Mouse (Mus musculus) limb, embryonic 14.5 days (tissue): ENCODE results near the gene Rnf123. TPM values are rescaled to one million over a fixed set of nuclear protein-coding genes. Genes with fewer than 3 reads are reported as not detected.

Source experiments
- ATAC-seq: fragments of 200-750 bp; cut with Nextera tagmentation; 2 replicates; pipeline ENCODE4 v1.8.0; 2017; ENCODE audit warnings: low read depth, moderate number of reproducible peaks, moderate TSS enrichment; ENCODE audit not compliant: low FRiP score
- DNase-seq: peaks from one replicate; pipeline ENCODE4 v3.0.0-alpha.2; 2015; ENCODE audit warnings: low spot score
- H3K27ac ChIP-seq: fragments of 300-500 bp; sonication (generic); replicated peaks from 2 replicates; pipeline ENCODE4 v1.5.1; 2014; ENCODE audit warnings: low read depth, mild to moderate bottlenecking, low read length, moderate library complexity, mixed read lengths
- H3K27me3 ChIP-seq: fragments of 300-500 bp; sonication (generic); 2 replicates; pipeline ENCODE4 v1.6.1; 2014; ENCODE audit warnings: low read length, mixed read lengths; ENCODE audit not compliant: control insufficient read depth, insufficient read depth
- H3K36me3 ChIP-seq: fragments of 300-500 bp; sonication (generic); 2 replicates; pipeline ENCODE4 v1.6.1; 2014; ENCODE audit warnings: mild to moderate bottlenecking, low read length, moderate library complexity, mixed read lengths; ENCODE audit not compliant: control insufficient read depth, insufficient read depth
- H3K4me1 ChIP-seq: fragments of 300-500 bp; sonication (generic); 2 replicates; pipeline ENCODE4 v1.6.1; 2014; ENCODE audit warnings: antibody characterized with exemption, low read length, mixed read lengths; ENCODE audit not compliant: control insufficient read depth, insufficient read depth
- H3K4me2 ChIP-seq: fragments of 300-500 bp; sonication (generic); replicated peaks from 2 replicates; pipeline ENCODE4 v1.6.1; 2014; ENCODE audit warnings: low read depth, mild to moderate bottlenecking, low read length, moderate library complexity; ENCODE audit not compliant: severe bottlenecking
- H3K4me3 ChIP-seq: fragments of 300-500 bp; sonication (generic); replicated peaks from 2 replicates; pipeline ENCODE4 v1.5.1; 2014; ENCODE audit warnings: low read length
- H3K9ac ChIP-seq: fragments of 300-500 bp; sonication (generic); 2 replicates; pipeline ENCODE4 v1.6.1; 2014; ENCODE audit warnings: mild to moderate bottlenecking, low read depth, low read length, moderate library complexity; ENCODE audit not compliant: severe bottlenecking
- H3K9me3 ChIP-seq: fragments of 300-500 bp; sonication (generic); 2 replicates; pipeline ENCODE4 v1.6.1; 2016; ENCODE audit warnings: low read length; ENCODE audit not compliant: control insufficient read depth
- POLR2A ChIP-seq: fragments of 200-500 bp; IDR thresholded peaks from 2 replicates; pipeline ENCODE4 v1.8.0; 2012; ENCODE audit warnings: inconsistent platforms, mild to moderate bottlenecking, moderate library complexity, borderline replicate concordance; ENCODE audit not compliant: insufficient read depth, insufficient read length; ENCODE audit errors: extremely low read depth
- WGBS: fragments of 180-500 bp; shearing (Covaris S2); extraction: QIAGEN DNeasy Blood & Tissue Kit; methylation state at CpG from one replicate; pipeline ENCODE4 v1.1.7; 2014; 5-methylcytosine and 5-hydroxymethylcytosine counted together
- polyA plus RNA-seq, 2 experiments: library from polyadenylated mRNA; depleted of rRNA in 1 of 2; stranded (reverse) in 1 of 2; unstranded in 1 of 2; fragments of >200 nt; fragmentation: Nextera tagmentation in 1 of 2; extraction: Ambion mirVana in 1 of 2; gene quantifications; 2 replicates each; pipeline versions ENCODE4 v1.2.1 to v1.2.3; 2012 to 2014

The Rnf123 gene
- polyA plus RNA-seq, 2 experiments = 32.4 to 67.9 TPM

GRCm38 (mm10) chr9:108111101-108111592, 28.0 kb upstream of the Rnf123 start:
- DNase-seq (peak; percentile 29), ATAC-seq (peak; percentile 8; the same call in 1 of the 2 replicates)
- 7% methylated on average over 22 of the region's 22 CpGs for WGBS
- no peaks in the 10 kb centered on the region for H3K9me3 ChIP-seq
- H3K27me3 ChIP-seq = no peaks in the 10 kb centered on the region
- peak overlapping the region; percentile 61 for H3K9ac ChIP-seq
- H3K4me3 ChIP-seq = peak overlapping the region; percentile 26
- H3K27ac ChIP-seq = no peak overlapping the region
- peak overlapping the region; percentile 52 for H3K4me2 ChIP-seq
- no peak for TF ChIP-seq POLR2A
- peaks cover 9% of the 10 kb centered on the region for H3K4me1 ChIP-seq
- no peaks in the 10 kb centered on the region for H3K36me3 ChIP-seq

DNA sequence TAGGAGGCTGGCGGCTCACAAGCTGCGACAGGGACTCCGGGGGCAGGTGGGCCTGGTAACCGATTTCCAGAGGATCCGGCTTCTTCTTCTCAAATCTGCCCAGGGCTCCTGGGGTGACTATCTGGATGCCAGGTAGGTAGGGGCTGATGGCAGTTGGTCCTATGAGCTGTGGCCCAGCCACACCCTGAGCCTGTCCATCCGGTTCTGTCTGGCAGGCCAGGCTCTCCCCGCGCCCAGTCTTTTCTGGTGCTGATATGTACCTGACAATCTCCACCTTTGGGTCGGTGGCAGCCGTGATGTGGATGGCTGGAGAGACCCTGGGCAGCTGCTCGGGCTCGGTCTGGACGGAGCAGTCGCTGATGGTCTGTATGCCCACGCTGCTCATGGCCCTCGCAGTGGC, 27.0 kb upstream of the Rnf123 start:
- Histone ChIP-seq H3K36me3 (no peaks in the 10 kb centered on the region), H3K27me3 (no peaks in the 10 kb centered on the region), H3K9ac (no peak overlapping the region), H3K9me3 (no peaks in the 10 kb centered on the region), H3K4me2 (no peak overlapping the region; the same call in 1 of the 2 replicates), H3K27ac (no peak overlapping the region), H3K4me1 (peaks cover 13% of the 10 kb centered on the region), H3K4me3 (no peak overlapping the region)
- no peak for DNase-seq
- no peak for TF ChIP-seq POLR2A
- no peak for ATAC-seq
- 84% methylated on average over 16 of the region's 16 CpGs for WGBS

DNA sequence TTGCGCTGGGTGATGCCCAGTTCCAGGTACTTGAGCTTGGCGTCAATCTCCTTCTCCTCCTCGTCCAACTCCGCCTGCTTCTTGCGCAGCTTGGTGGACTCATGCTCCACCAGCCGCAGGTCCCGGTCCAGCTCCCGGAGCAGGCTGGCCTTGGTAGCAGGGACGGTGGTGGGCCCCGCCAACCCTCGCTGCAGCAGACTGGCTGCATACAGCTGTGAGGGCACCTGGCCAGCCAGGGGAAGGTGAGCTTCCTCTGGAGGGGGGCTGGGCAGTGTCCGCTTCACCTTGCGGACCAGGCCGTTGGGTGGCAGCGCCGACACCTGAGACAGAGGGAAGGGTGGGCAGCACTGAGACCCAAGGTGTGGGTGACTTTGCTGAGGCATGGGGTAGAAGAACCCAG, 24.7 kb upstream of the Rnf123 start:
- Histone ChIP-seq H3K9me3 (no peaks in the 10 kb centered on the region), H3K27me3 (no peaks in the 10 kb centered on the region), H3K4me1 (peaks cover 22% of the 10 kb centered on the region), H3K9ac (no peak overlapping the region), H3K4me3 (no peak overlapping the region), H3K36me3 (no peaks in the 10 kb centered on the region), H3K4me2 (no peak overlapping the region), H3K27ac (no peak overlapping the region)
- 96% methylated on average over 16 of the region's 16 CpGs for WGBS
- TF ChIP-seq POLR2A = no peak
- ATAC-seq = no peak
- DNase-seq = no peak

GRCm38 (mm10) chr9:108106090-108106489, 22.9 kb upstream of the Rnf123 start:
- H3K27me3 ChIP-seq = no peaks in the 10 kb centered on the region
- H3K4me3 ChIP-seq = no peak overlapping the region
- DNase-seq (no peak), ATAC-seq (no peak)
- no peaks in the 10 kb centered on the region for H3K9me3 ChIP-seq
- H3K36me3 ChIP-seq = no peaks in the 10 kb centered on the region
- no peak overlapping the region for H3K9ac ChIP-seq
- no peak overlapping the region for H3K4me2 ChIP-seq
- H3K27ac ChIP-seq = no peak overlapping the region
- H3K4me1 ChIP-seq = peaks cover 19% of the 10 kb centered on the region
- 91% methylated on average over 23 of the region's 23 CpGs for WGBS
- no peak for TF ChIP-seq POLR2A

DNA sequence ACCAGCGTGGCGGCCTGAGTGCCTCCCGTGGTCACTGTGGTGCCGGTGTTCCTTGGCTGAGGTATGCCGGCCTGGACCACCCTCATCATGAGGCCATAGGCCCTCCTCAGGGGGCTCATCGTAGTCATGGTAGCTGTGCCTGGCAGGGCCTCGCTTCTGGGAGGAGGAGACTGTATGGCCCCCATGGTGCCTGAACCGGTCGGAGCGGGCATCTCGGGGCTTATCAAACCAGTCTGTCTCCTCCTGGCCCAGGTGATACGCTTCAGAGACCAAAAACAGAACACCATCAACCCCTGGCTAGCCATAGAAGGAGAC, 22.4 kb upstream of the Rnf123 start:
- Histone ChIP-seq H3K27ac (no peak overlapping the region; the same call in 1 of the 2 replicates), H3K36me3 (no peaks in the 10 kb centered on the region), H3K4me2 (peak overlapping the region; percentile 22; the same call in 1 of the 2 replicates), H3K9ac (peak overlapping the region; percentile 14; the same call in 1 of the 2 replicates), H3K4me1 (peaks cover 13% of the 10 kb centered on the region), H3K9me3 (no peaks in the 10 kb centered on the region), H3K4me3 (no peak overlapping the region), H3K27me3 (no peaks in the 10 kb centered on the region)
- DNase-seq (no peak), ATAC-seq (no peak)
- no peak for TF ChIP-seq POLR2A
- 81% methylated on average over 12 of the region's 12 CpGs for WGBS
